Mouse (Mus musculus) liver, postnatal 0 days (tissue): ENCODE results near the gene Cxcr5.

Experiments
- CTCF ChIP-seq: sonication (generic); IDR thresholded peaks from 2 replicates; pipeline ENCODE4 v1.5.1; 2016; ENCODE audit warnings: antibody characterized with exemption, low read depth
- EP300 ChIP-seq: IDR thresholded peaks from 2 replicates; pipeline ENCODE4 v1.6.1; 2016; ENCODE audit warnings: antibody characterized with exemption, low read depth, mild to moderate bottlenecking

DNA sequence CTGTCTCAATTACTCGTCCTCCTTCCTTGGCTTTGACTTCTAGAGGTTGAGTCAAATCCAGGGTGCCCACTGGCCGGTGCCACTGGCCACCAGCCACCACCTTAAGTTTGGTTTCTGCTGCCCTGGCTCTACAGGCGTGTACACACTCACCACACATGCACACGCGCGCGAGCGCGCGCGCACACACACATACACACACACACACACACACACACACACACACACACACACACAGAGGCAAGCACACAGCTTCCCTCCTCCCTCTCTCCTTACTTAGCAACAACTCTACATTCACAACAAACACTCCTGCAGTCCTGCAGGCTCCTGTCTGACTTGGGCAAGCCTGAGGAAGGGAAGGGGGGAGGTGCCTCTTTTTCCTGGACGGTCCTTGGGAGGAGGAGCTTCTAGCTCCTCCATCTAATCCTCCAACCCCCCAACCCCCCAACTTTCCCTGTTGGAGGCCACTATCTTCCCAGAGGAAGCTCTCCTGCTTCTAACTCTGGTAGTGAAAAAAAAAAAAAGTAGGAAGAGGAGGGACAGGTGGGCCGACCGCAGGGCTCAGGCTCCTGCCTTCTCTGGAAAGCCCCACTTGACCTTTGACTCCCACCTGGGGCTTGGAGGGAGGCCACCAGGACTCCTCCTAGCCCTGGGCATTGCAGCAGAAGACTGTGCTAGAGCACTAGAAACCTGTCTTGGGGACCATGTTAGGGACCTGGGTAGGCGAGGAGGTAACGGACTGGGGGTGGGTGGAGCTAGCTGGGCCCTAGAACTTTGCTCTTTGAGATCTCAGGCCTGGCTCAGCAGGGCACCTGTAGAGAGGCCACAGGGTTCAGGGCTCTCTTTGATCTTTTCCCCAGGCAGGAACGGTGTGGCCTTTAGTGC, 71.3 kb downstream of the Cxcr5 start:
- TF ChIP-seq EP300 = no peak
- no peak for TF ChIP-seq CTCF
